Mouse (Mus musculus): Measurements from ENCODE around the gene Tubb5.

- TF ChIP-seq CTCF (conservative IDR thresholded peaks at IDR 0.05; ENCODE audit: insufficient read depth, insufficient read length, low read depth, low read length) (no peak), POLR2A (IDR thresholded peaks at IDR 0.05; ENCODE audit: low read depth, low read length) (no peak)
These were observed 47.2 kb downstream of the Tubb5 start for GRCm38 (mm10) chr17:35790933-35791332.
